Mouse (Mus musculus) adrenal gland, adult 8-10 months (tissue): ENCODE data around the gene Cenpn. TPM values are rescaled to one million over a fixed set of nuclear protein-coding genes. Genes with fewer than 3 reads are reported as not detected.

Experiments
- total RNA-seq, 4 experiments: library from RNA; stranded (reverse); gene quantifications; 2 replicates each; pipeline ENCODE4 v1.2.4; 2022

Gene Cenpn
- total RNA-seq, 4 experiments from 2014 or later, result 2.5 to 5.8 (median 4.4) TPM

Other genes starting within 250 kb of the Cenpn start
- gene Cdyl2, start 188.7 kb upstream of the Cenpn start, total RNA-seq, result 1 to 10 TPM; 6.2 to 7.7 (median 7.2) TPM
- gene Cmc2, start 275 bp upstream of the Cenpn start, total RNA-seq, result 10 to 100 TPM; 46.5 to 55.8 (median 50.1) TPM
- 10 to 100 TPM; 23.9 to 33.7 (median 30.8) TPM for gene Atmin, start 21.7 kb downstream of the Cenpn start, total RNA-seq
- gene 1700030J22Rik, start 57.2 kb downstream of the Cenpn start, total RNA-seq, result 1 to 10 TPM; 1.8 to 2.4 (median 2.1) TPM
- gene Gcsh, start 71.8 kb downstream of the Cenpn start, total RNA-seq, result 100 to 1,000 TPM; 142 to 228 (median 186) TPM
- gene Pkd1l2, start 160.7 kb downstream of the Cenpn start, total RNA-seq, result 1 to 10 TPM; 2.2 to 4.7 (median 3.2) TPM
- under 1 TPM in 2 of 4 experiments, not detected in 2; 0.15 to 0.16 TPM for gene Bco1, start 174.1 kb downstream of the Cenpn start, total RNA-seq
- gene Gan, start 236.4 kb downstream of the Cenpn start, total RNA-seq, result 10 to 100 TPM; 12.2 to 17.4 (median 13.8) TPM